Mouse (Mus musculus) megakaryocyte, embryonic 14.5 days (primary cell): ENCODE measurements around the gene Naif1.

ENCODE experiments used
- FLI1 ChIP-seq: IDR thresholded peaks from 2 replicates; pipeline ENCODE4 v1.6.1; 2012; ENCODE audit warnings: low read length, inconsistent platforms, mixed read lengths
- GATA1 ChIP-seq: IDR thresholded peaks from 3 replicates; pipeline ENCODE4 v1.6.1; 2012; ENCODE audit warnings: mixed read lengths, low read length, inconsistent platforms, borderline replicate concordance

GRCm38 (mm10) chr2:32448480-32448879 is 1.8 kb upstream of the Naif1 start:
- no peak for TF ChIP-seq FLI1
- TF ChIP-seq GATA1, result no peak
